Mouse (Mus musculus): ENCODE data around the gene Pou2f2.
"Not testable (repeated sequence)": the region's sequence is repeated elsewhere in the genome, so short reads cannot be mapped to it uniquely, and the experiment has no call there.

Gene Pou2f2

GRCm38 (mm10) chr7:25057888-25058287, 121.6 kb downstream of the Pou2f2 start:
- no peak for DNase-seq

DNA sequence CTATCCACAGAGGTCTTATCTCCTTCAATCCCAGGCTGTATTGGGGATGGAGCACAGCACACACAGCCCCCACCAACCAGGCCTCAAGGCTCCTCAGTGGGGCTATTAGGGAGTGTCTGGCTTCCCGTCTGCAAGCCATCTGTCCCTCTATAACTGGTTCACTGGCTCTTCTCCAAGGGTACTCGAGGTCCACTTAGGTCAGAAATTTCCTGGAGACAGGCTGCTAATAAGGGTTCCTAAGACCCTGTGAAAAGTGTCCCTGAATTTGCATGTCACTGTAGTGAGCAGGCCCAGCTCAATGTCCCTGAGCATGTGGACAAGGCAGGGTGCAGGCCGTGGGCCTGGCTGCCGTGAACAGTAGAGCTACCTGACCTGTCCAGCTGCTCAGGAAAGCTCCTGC, 122.6 kb downstream of the Pou2f2 start:
- DNase-seq: peak in 1 of 2 experiments; percentile 27

GRCm38 (mm10) chr7:25052587-25052986, 126.9 kb downstream of the Pou2f2 start:
- DNase-seq: no peak

DNA sequence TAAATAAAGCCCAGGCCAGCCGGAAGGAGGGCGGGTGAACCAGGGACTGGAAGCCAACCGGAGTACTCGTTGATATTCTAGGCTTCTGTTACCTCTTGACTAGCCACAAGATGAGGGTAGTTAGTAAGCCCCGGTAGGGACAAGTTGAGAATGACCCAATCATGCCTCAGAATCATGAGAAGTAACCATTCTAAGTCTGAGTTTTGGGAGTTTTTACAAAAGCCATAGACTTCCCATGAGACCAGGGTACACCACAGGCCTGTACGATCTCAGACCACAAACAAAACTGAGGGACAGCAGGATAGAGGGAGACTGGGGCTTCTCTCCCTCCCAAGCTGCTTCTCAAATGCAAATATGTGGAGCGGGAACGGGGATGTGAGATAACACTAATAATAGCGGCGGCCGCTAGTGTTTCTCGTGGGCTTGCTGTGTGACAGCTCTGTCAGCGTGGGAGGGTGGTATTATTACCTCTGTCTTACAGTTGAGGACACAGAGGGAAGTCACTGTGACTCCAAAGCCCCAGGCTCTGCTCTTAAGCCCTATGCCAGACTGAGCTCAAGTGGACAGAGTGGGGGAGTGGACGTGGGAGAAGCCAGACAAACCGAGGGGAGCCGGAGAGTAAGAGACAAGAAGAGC, 130.1 kb downstream of the Pou2f2 start:
- DNase-seq: no peak

- DNase-seq: no peak
These were observed 132.2 kb downstream of the Pou2f2 start for GRCm38 (mm10) chr7:25047363-25047762.

GRCm38 (mm10) chr7:25044599-25044998, 134.9 kb downstream of the Pou2f2 start:
- DNase-seq: not testable (repeated sequence)

DNA sequence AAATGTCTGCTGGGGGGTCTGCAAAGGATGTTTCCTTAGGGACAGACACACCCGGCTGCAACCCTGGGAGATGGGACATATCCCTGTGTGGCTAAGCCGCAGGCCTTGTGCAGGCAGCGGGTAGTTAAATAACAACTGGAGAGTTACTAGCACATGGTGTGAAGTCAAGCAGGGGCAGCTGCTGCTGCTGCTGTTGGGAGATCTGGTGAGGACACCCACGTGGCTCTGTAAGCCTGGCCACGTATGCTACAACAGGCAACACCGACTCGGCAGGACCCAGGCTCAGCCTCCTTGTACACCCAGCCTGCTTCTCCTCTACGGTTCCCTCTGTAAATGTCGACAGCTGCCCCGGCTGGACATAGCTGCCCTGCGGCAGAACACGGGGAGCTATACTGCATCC, 137.6 kb downstream of the Pou2f2 start:
- DNase-seq: no peak

Data from lung, postnatal 4 days (tissue).